12 mouse cellular contexts compared by ENCODE assay signal in genomic region chr1:167187791-167188190, GRCm38 (mm10).
A peak's percentile ranks its signal among the peaks of the same experiment; 100 is the strongest.
DNase-seq lines count a peak whose midpoint lies in the region; ATAC-seq lines count a peak whose summit lies in the region.
"Had no signal": no experiment of that assay in that cellular context is flagged by ENCODE, and none has a peak within 500 bp of the region (broad histone marks: within the 10 kb centered on the region; RNA-seq: fewer than 3 reads in every experiment).

No protein-coding gene starts in this region.

- no peak overlapping the region for H3K27ac ChIP-seq in kidney, embryonic 15.5 days
- H3K27ac ChIP-seq: forebrain, embryonic 10.5 days; hindbrain, postnatal 0 days; liver, embryonic 14.5 days; neural tube, embryonic 13.5 days had no signal

- H3K4me1 ChIP-seq in kidney, embryonic 15.5 days, result 0 out of 2 replicates have a peak, but pooled peaks cover 2% of the 10 kb centered on the region

- 34% methylated on average over 5 of the region's 5 CpGs for WGBS in kidney, embryonic 15.5 days

- no peaks in the 10 kb centered on the region for H3K36me3 ChIP-seq in kidney, embryonic 15.5 days
- H3K36me3 ChIP-seq: forebrain, embryonic 10.5 days; neural tube, embryonic 13.5 days had no signal

- no peak overlapping the region for H3K4me2 ChIP-seq in kidney, embryonic 15.5 days
- H3K4me2 ChIP-seq: midbrain, embryonic 11.5 days; neural tube, embryonic 13.5 days had no signal

- no peaks in the 10 kb centered on the region for H3K9me3 ChIP-seq in kidney, embryonic 15.5 days (replicated peaks)
- H3K9me3 ChIP-seq: forebrain, embryonic 10.5 days; neural tube, embryonic 13.5 days had no signal

- H3K27me3 ChIP-seq in kidney, embryonic 15.5 days, result no peaks in the 10 kb centered on the region
- H3K27me3 ChIP-seq: neural tube, embryonic 13.5 days had no signal

- peak; percentile 24 for DNase-seq in kidney, postnatal 14 days
- peak; percentile 5 for DNase-seq in urinary bladder, postnatal 14 days (ENCODE audit: low spot score)
- no peak for DNase-seq in urinary bladder, adult 18-20 months (ENCODE audit: low spot score in 2 of 2)
- peak; percentile 20 for DNase-seq in embryo, embryonic 9.5 days (ENCODE audit: extremely low spot score)
- no peak for DNase-seq in right cerebral cortex, adult 2 months (ENCODE audit: low spot score in 2 of 2)

- no peak for ATAC-seq in kidney, embryonic 15.5 days (replicated peaks; ENCODE audit: low FRiP score)
- ATAC-seq in cerebellum, adult (ENCODE audit: insufficient number of reproducible peaks, low FRiP score, low TSS enrichment), result no peak
- ATAC-seq: hindbrain, postnatal 0 days had no signal

- H3K4me3 ChIP-seq in kidney, embryonic 15.5 days (replicated peaks), result no peak overlapping the region
- H3K4me3 ChIP-seq: forebrain, embryonic 10.5 days; neural tube, embryonic 13.5 days had no signal

- no peak overlapping the region for H3K9ac ChIP-seq in kidney, embryonic 15.5 days
- H3K9ac ChIP-seq: liver, embryonic 14.5 days; neural tube, embryonic 13.5 days had no signal

Comparison
In these comparisons a context has a peak if more than half of its experiments do, and no peak if none do; other contexts are left out.
1. DNase-seq: peak in kidney, postnatal 14 days (single experiment), urinary bladder, postnatal 14 days (single experiment) and embryo, embryonic 9.5 days (single experiment); none in urinary bladder, adult 18-20 months (0 of 2) and right cerebral cortex, adult 2 months (0 of 2).